Mouse (Mus musculus) brain, embryonic 18.5 days (tissue): ENCODE measurements around the gene Birc2.
A peak's percentile ranks its signal among the peaks of the same experiment; 100 is the strongest.
"Not testable (repeated sequence)": the region's sequence is repeated elsewhere in the genome, so short reads cannot be mapped to it uniquely, and the experiment has no call there.

ENCODE experiments used
- DNase-seq: peaks from one replicate; pipeline ENCODE4 v3.0.0-alpha.2; 2012; ENCODE audit warnings: low read depth, low spot score

The Birc2 gene

GRCm38 (mm10) chr9:7836905-7837805 is at the start of gene Birc2:
Gene Birc2, minus strand, starts transcription at chr9:7837064.
- DNase-seq = peak; percentile 94

- no peak for DNase-seq
These were observed 47.5 kb upstream of the Birc2 start for GRCm38 (mm10) chr9:7884346-7884745.

- no peak for DNase-seq
These were observed 45.5 kb upstream of the Birc2 start for GRCm38 (mm10) chr9:7882304-7882865.

- DNase-seq = no peak
These were observed 36.8 kb upstream of the Birc2 start for GRCm38 (mm10) chr9:7873511-7874211.

- DNase-seq = no peak
These were observed 36.0 kb upstream of the Birc2 start, which contains the start of gene Birc3 for GRCm38 (mm10) chr9:7872775-7873439. Gene Birc3, minus strand, starts transcription at chr9:7873186.

- no peak for DNase-seq
These were observed 35.3 kb upstream of the Birc2 start for GRCm38 (mm10) chr9:7872044-7872774.

GRCm38 (mm10) chr9:7871316-7872043 is 34.6 kb upstream of the Birc2 start:
- DNase-seq = no peak

- no peak for DNase-seq
These were observed 33.9 kb upstream of the Birc2 start for GRCm38 (mm10) chr9:7870556-7871315.

- no peak for DNase-seq
These were observed 32.1 kb upstream of the Birc2 start for GRCm38 (mm10) chr9:7868838-7869491.

GRCm38 (mm10) chr9:7867981-7868380 is 31.1 kb upstream of the Birc2 start:
- DNase-seq = no peak

GRCm38 (mm10) chr9:7866981-7867380 is 30.1 kb upstream of the Birc2 start:
- not testable (repeated sequence) for DNase-seq

GRCm38 (mm10) chr9:7860976-7861375 is 24.1 kb upstream of the Birc2 start:
- DNase-seq = no peak

- DNase-seq = no peak
These were observed 19.0 kb upstream of the Birc2 start for GRCm38 (mm10) chr9:7855912-7856311.

GRCm38 (mm10) chr9:7855374-7855773 is 18.5 kb upstream of the Birc2 start:
- DNase-seq = no peak

- not testable (repeated sequence) for DNase-seq
These were observed 17.3 kb upstream of the Birc2 start for GRCm38 (mm10) chr9:7854196-7854595.

- no peak for DNase-seq
These were observed 15.7 kb upstream of the Birc2 start for GRCm38 (mm10) chr9:7852346-7853230.

GRCm38 (mm10) chr9:7851841-7852240 is 15.0 kb upstream of the Birc2 start:
- DNase-seq = no peak

- no peak for DNase-seq
These were observed 11.3 kb upstream of the Birc2 start for GRCm38 (mm10) chr9:7848191-7848590.
